Mouse (Mus musculus) hindbrain, embryonic 13.5 days (tissue): ENCODE measurements around the gene Srrm1. TPM values are rescaled to one million over a fixed set of nuclear protein-coding genes. Genes with fewer than 3 reads are reported as not detected.

Source experiments
- ATAC-seq: fragments of 200-750 bp; cut with Nextera tagmentation; 2 replicates; pipeline ENCODE4 v1.8.0; 2017; ENCODE audit warnings: moderate TSS enrichment; ENCODE audit not compliant: low FRiP score
- H3K27ac ChIP-seq: fragments of 300-500 bp; sonication (generic); 2 replicates; pipeline ENCODE4 v1.5.1; 2015; ENCODE audit warnings: inconsistent platforms, mild to moderate bottlenecking, moderate library complexity
- H3K27me3 ChIP-seq: fragments of 300-500 bp; sonication (generic); 2 replicates; pipeline ENCODE4 v1.6.1; 2015; ENCODE audit warnings: mild to moderate bottlenecking, inconsistent platforms
- H3K36me3 ChIP-seq: fragments of 300-500 bp; sonication (generic); 2 replicates; pipeline ENCODE4 v1.6.1; 2015; ENCODE audit warnings: mild to moderate bottlenecking, inconsistent platforms
- H3K4me1 ChIP-seq: fragments of 300-500 bp; sonication (generic); replicated peaks from 2 replicates; pipeline ENCODE4 v1.6.1; 2015; ENCODE audit warnings: inconsistent platforms
- H3K4me2 ChIP-seq: fragments of 300-500 bp; sonication (generic); 2 replicates; pipeline ENCODE4 v1.6.1; 2015; ENCODE audit warnings: inconsistent platforms, mild to moderate bottlenecking, moderate library complexity
- H3K4me3 ChIP-seq: fragments of 300-500 bp; sonication (generic); 2 replicates; pipeline ENCODE4 v1.5.1; 2015; ENCODE audit warnings: mild to moderate bottlenecking, inconsistent platforms
- H3K9ac ChIP-seq: fragments of 300-500 bp; sonication (generic); 2 replicates; pipeline ENCODE4 v1.6.1; 2015; ENCODE audit warnings: mild to moderate bottlenecking, inconsistent platforms
- H3K9me3 ChIP-seq: fragments of 300-500 bp; sonication (generic); 2 replicates; pipeline ENCODE4 v1.6.1; 2016; ENCODE audit warnings: inconsistent platforms
- WGBS: fragments of 180-500 bp; shearing (Covaris S2); methylation state at CpG from one replicate; pipeline ENCODE4 v1.1.7; 2015; 5-methylcytosine and 5-hydroxymethylcytosine counted together
- polyA plus RNA-seq: library from polyadenylated mRNA; unstranded; fragments of >200 nt; fragmentation: Nextera tagmentation; extraction: Ambion mirVana; gene quantifications from 2 replicates; pipeline ENCODE4 v1.2.1, GENCODE M21; 2015

Gene Srrm1
- polyA plus RNA-seq, 1 experiment from 2014 or later, result 220 TPM

DNA sequence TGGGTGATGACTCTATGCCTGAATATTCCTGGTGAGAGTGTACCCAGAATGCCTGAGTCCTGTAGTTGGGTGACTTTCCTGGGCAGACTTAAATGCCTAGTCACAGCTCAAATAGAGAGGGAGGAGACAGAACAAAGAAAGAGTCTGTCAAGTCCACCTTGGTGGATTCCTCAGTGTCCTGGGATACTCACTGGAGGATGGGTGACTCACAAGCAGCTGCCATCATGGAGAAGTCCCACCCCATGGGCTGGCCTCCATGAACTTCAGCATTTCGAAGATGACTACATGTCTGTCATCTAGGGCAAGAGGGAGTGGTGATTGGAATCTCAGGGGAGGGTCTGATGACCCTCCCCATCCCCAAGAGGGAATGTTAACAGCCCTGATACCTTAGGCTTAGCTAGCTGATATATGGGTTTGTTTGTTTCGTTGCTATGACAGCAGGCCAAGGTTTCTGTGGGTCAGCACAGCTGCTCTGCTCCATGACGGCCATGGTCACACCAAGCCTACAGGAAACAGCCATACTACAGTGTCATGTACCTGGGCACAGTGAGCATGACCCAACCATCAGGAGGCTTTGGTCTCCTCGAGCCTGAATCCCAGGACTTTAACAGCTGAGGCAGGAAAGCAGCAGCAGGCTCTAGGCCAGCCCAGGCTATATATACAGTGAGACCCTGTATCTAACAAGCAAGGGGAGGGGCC is 76.3 kb downstream of the Srrm1 start:
- Histone ChIP-seq H3K36me3 (no peaks in the 10 kb centered on the region), H3K4me2 (no peak overlapping the region), H3K27me3 (peaks cover 23% of the 10 kb centered on the region), H3K4me1 (peaks cover 11% of the 10 kb centered on the region; the same call in 1 of the 2 replicates), H3K9ac (no peak overlapping the region), H3K27ac (no peak overlapping the region), H3K4me3 (no peak overlapping the region), H3K9me3 (no peaks in the 10 kb centered on the region)
- no peak for ATAC-seq
- 72% methylated on average over 4 of the region's 4 CpGs for WGBS

GRCm38 (mm10) chr4:135274761-135275160 is 78.4 kb downstream of the Srrm1 start:
- WGBS, result 80% methylated on average over 7 of the region's 7 CpGs
- Histone ChIP-seq H3K27me3 (peaks cover 23% of the 10 kb centered on the region), H3K4me1 (peaks cover 30% of the 10 kb centered on the region), H3K36me3 (no peaks in the 10 kb centered on the region), H3K9me3 (no peaks in the 10 kb centered on the region), H3K27ac (no peak overlapping the region), H3K9ac (no peak overlapping the region), H3K4me3 (no peak overlapping the region), H3K4me2 (no peak overlapping the region)
- ATAC-seq, result no peak

- Histone ChIP-seq H3K36me3 (no peaks in the 10 kb centered on the region), H3K4me2 (peak overlapping the region; percentile 80), H3K27ac (0 out of 2 replicates have a peak overlapping the region, but pooled peaks have one; percentile 23), H3K9me3 (no peaks in the 10 kb centered on the region), H3K4me1 (peaks cover 44% of the 10 kb centered on the region), H3K27me3 (peaks cover 23% of the 10 kb centered on the region), H3K9ac (no peak overlapping the region), H3K4me3 (peak overlapping the region; percentile 81)
- WGBS, result 4% methylated on average over 17 of the region's 17 CpGs
- no peak for ATAC-seq
Observed at GRCm38 (mm10) chr4:135273307-135273682, 79.8 kb downstream of the Srrm1 start.

GRCm38 (mm10) chr4:135272640-135273306 is 80.3 kb downstream of the Srrm1 start, which contains the start of gene Clic4:
Clic4 (minus strand) TSS chr4:135272814.
- H3K4me3 ChIP-seq, result peak within 1 kb of the TSS; percentile 81
- under 1% methylated on average over 61 of the region's 64 CpGs for WGBS
- peak within 1 kb of the TSS; percentile 94 for H3K9ac ChIP-seq
- peak within 1 kb of the TSS; percentile 96 for H3K27ac ChIP-seq
- H3K4me2 ChIP-seq, result peak within 1 kb of the TSS; percentile 80
- peak; percentile 98 for ATAC-seq
- no peaks in the 10 kb centered on the region for H3K9me3 ChIP-seq
- H3K4me1 ChIP-seq, result peaks cover 49% of the 10 kb centered on the region
- H3K27me3 ChIP-seq, result peaks cover 23% of the 10 kb centered on the region
- no peaks in the 10 kb centered on the region for H3K36me3 ChIP-seq

GRCm38 (mm10) chr4:135271881-135272616 is 81.1 kb downstream of the Srrm1 start:
- Histone ChIP-seq H3K36me3 (no peaks in the 10 kb centered on the region), H3K4me2 (peak overlapping the region; percentile 80), H3K4me3 (peak overlapping the region; percentile 81), H3K9me3 (no peaks in the 10 kb centered on the region), H3K4me1 (peaks cover 54% of the 10 kb centered on the region), H3K27me3 (peaks cover 21% of the 10 kb centered on the region), H3K27ac (peak overlapping the region; percentile 96), H3K9ac (peak overlapping the region; percentile 94)
- WGBS, result under 1% methylated on average over 66 of the region's 67 CpGs
- ATAC-seq, result peak; percentile 78

DNA sequence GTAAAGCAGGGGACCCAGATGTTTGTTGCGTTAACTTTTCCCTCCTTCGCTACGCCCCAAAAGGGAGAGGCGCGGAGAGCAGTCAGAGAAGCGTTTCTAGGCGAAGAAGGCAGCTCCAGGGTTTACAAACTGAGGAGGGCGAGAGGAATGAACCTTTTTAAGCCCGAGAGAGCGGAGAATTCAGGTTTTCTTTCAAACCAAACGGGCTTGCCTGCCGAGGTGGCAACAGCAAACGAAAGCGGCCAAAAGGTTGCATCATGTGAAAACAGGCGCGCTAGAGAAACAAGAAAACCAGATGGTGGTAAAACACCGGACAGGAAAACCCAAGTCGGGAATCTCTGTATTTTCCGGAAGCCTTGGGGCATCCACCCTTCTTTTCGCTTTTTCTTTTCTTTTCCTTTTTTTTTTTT is 81.7 kb downstream of the Srrm1 start:
- Histone ChIP-seq H3K4me3 (peak overlapping the region; percentile 81), H3K9ac (peak overlapping the region; percentile 94), H3K4me2 (peak overlapping the region; percentile 80), H3K27me3 (peaks cover 21% of the 10 kb centered on the region), H3K36me3 (no peaks in the 10 kb centered on the region), H3K4me1 (peaks cover 59% of the 10 kb centered on the region), H3K27ac (peak overlapping the region; percentile 96), H3K9me3 (no peaks in the 10 kb centered on the region)
- WGBS, result under 1% methylated on average over 20 of the region's 20 CpGs
- ATAC-seq, result no peak

Other genes starting within 250 kb of the Srrm1 start
- 0.10 and 0.27 TPM in 2 replicates for gene Runx3, start 232.7 kb downstream of the Srrm1 start, polyA plus RNA-seq
- gene Clic4, start 80.5 kb downstream of the Srrm1 start, polyA plus RNA-seq, result 83.5 and 84.7 TPM in 2 replicates
- gene Ncmap, start 44.9 kb upstream of the Srrm1 start, polyA plus RNA-seq, result 0.75 and 1.2 TPM in 2 replicates
- 31.2 and 31.8 TPM in 2 replicates for gene Rcan3, start 80.5 kb upstream of the Srrm1 start, polyA plus RNA-seq
- gene Stpg1, start 141.5 kb upstream of the Srrm1 start, polyA plus RNA-seq, result 0.23 and 0.44 TPM in 2 replicates
- gene Nipal3, start 141.7 kb upstream of the Srrm1 start, polyA plus RNA-seq, result 6.5 and 7.8 TPM in 2 replicates
- 0.90 and 0.93 TPM in 2 replicates for gene Grhl3, start 220.3 kb upstream of the Srrm1 start, polyA plus RNA-seq